Mouse (Mus musculus) layer of hippocampus, adult 18-20 months (tissue): ENCODE data around the gene Hmg20b. TPM values are rescaled to one million over a fixed set of nuclear protein-coding genes. Genes with fewer than 3 reads are reported as not detected.

Experiments used
- DNase-seq, 2 experiments: peaks; one replicate each; pipeline ENCODE4 v3.0.0; 2022; ENCODE audit warnings: low spot score in 2 of 2
- microRNA-seq, 2 experiments: library from miRNA; unstranded; fragments of <30 nt; microRNA quantifications; one replicate each; pipeline ENCODE4 v1.2.0; 2021
- total RNA-seq, 2 experiments: library from RNA; stranded (reverse); gene quantifications; 2 replicates each; pipeline ENCODE4 v1.2.3; 2021

The Hmg20b gene
- total RNA-seq, 2 experiments from 2014 or later: 32.4 to 37.0 TPM

- no peak for DNase-seq
Observed at GRCm38 (mm10) chr10:81306173-81306668, 44.1 kb downstream of the Hmg20b start.

- DNase-seq: no peak
Observed at GRCm38 (mm10) chr10:81305663-81306062, 44.6 kb downstream of the Hmg20b start.

GRCm38 (mm10) chr10:81304597-81305238, 45.6 kb downstream of the Hmg20b start:
- no peak for DNase-seq

GRCm38 (mm10) chr10:81303761-81304160, 46.5 kb downstream of the Hmg20b start:
- DNase-seq: no peak

- DNase-seq: no peak
Observed at GRCm38 (mm10) chr10:81303258-81303657, 47.0 kb downstream of the Hmg20b start.

- DNase-seq: peak; percentile 72 to 74
Observed at GRCm38 (mm10) chr10:81302781-81303218, 47.5 kb downstream of the Hmg20b start.

- no peak for DNase-seq
Observed at GRCm38 (mm10) chr10:81302288-81302687, 48.0 kb downstream of the Hmg20b start.

GRCm38 (mm10) chr10:81301321-81301720, 49.0 kb downstream of the Hmg20b start:
- no peak for DNase-seq

- no peak for DNase-seq
Observed at GRCm38 (mm10) chr10:81300352-81300907, 49.9 kb downstream of the Hmg20b start.

- DNase-seq: no peak
Observed at GRCm38 (mm10) chr10:81299585-81300351, 50.5 kb downstream of the Hmg20b start.

- peak; percentile 59 to 68 for DNase-seq
Observed at GRCm38 (mm10) chr10:81298369-81299100, 51.7 kb downstream of the Hmg20b start.

GRCm38 (mm10) chr10:81297845-81298244, 52.4 kb downstream of the Hmg20b start:
- DNase-seq: no peak

- no peak for DNase-seq
Observed at GRCm38 (mm10) chr10:81297246-81297645, 53.0 kb downstream of the Hmg20b start.

Small RNA genes within 50 kb of the gene (microRNA-seq; reads per million reads assigned to microRNA genes)
- gene Mir6913: 1.7 to 2.5 reads per million in 2 experiments

Other genes starting within 250 kb of the Hmg20b start
- gene Map2k2, start 244.6 kb downstream of the Hmg20b start, total RNA-seq: 100 to 1,000 TPM; 130 to 136 TPM
- 100 to 1,000 TPM; 122 to 126 TPM for gene Zbtb7a, start 215.3 kb downstream of the Hmg20b start, total RNA-seq
- 10 to 100 TPM; 27.5 to 30.8 TPM for gene Pias4, start 182.6 kb downstream of the Hmg20b start, total RNA-seq
- gene Eef2, start 173.8 kb downstream of the Hmg20b start, total RNA-seq: 100 to 1,000 TPM; 907 to 934 TPM
- gene Dapk3, start 167.5 kb downstream of the Hmg20b start, total RNA-seq: 10 to 100 TPM; 71.9 to 76.4 TPM
- gene 4930442H23Rik, start 166.6 kb downstream of the Hmg20b start, total RNA-seq: not detected
- under 1 TPM; 0.23 to 0.27 TPM for gene Nmrk2, start 148.4 kb downstream of the Hmg20b start, total RNA-seq
- gene Atcay, start 119.6 kb downstream of the Hmg20b start, total RNA-seq: 100 to 1,000 TPM; 150 to 155 TPM
- 10 to 100 TPM; 57.6 to 63.6 TPM for gene Zfr2, start 117.3 kb downstream of the Hmg20b start, total RNA-seq
- 100 to 1,000 TPM; 204 to 214 TPM for gene Matk, start 97.5 kb downstream of the Hmg20b start, total RNA-seq
- gene Mrpl54, start 83.5 kb downstream of the Hmg20b start, total RNA-seq: 10 to 100 TPM; 36.9 to 40.4 TPM
- gene Apba3, start 83.5 kb downstream of the Hmg20b start, total RNA-seq: 10 to 100 TPM; 39.3 to 40.9 TPM
- gene Tjp3, start 58.9 kb downstream of the Hmg20b start, total RNA-seq: 1 to 10 TPM in 1 of 2 experiments, under 1 TPM in 1; 0.62 to 1.7 TPM
- 100 to 1,000 TPM; 303 to 304 TPM for gene Pip5k1c, start 57.5 kb downstream of the Hmg20b start, total RNA-seq
- gene Cactin, start 29.4 kb downstream of the Hmg20b start, total RNA-seq: 10 to 100 TPM; 31.1 to 31.2 TPM
- 1 to 10 TPM in 1 of 2 experiments, under 1 TPM in 1; 0.74 to 1.0 TPM for gene Tbxa2r, start 21.7 kb downstream of the Hmg20b start, total RNA-seq
- gene Gipc3, start 7.2 kb downstream of the Hmg20b start, total RNA-seq: 1 to 10 TPM; 1.8 TPM
- 10 to 100 TPM; 42.2 to 44.4 TPM for gene Mfsd12, start 7.0 kb upstream of the Hmg20b start, total RNA-seq
- 1 to 10 TPM; 1.6 to 2.0 TPM for gene 4930404N11Rik, start 15.3 kb upstream of the Hmg20b start, total RNA-seq
- 10 to 100 TPM; 70.8 to 72.5 TPM for gene Fzr1, start 28.0 kb upstream of the Hmg20b start, total RNA-seq
- 10 to 100 TPM; 82.0 to 82.9 TPM for gene Dohh, start 33.9 kb upstream of the Hmg20b start, total RNA-seq
- 1 to 10 TPM; 4.1 to 4.8 TPM for gene Gm48551, start 34.0 kb upstream of the Hmg20b start, total RNA-seq
- gene Gm48552, start 38.5 kb upstream of the Hmg20b start, total RNA-seq: 1 to 10 TPM; 4.2 to 6.9 TPM
- gene Smim24, start 42.6 kb upstream of the Hmg20b start, total RNA-seq: 1 to 10 TPM; 1.8 to 2.4 TPM
- gene Nfic, start 105.2 kb upstream of the Hmg20b start, total RNA-seq: 10 to 100 TPM; 54.2 to 54.7 TPM
- 100 to 1,000 TPM; 268 TPM for gene Celf5, start 132.2 kb upstream of the Hmg20b start, total RNA-seq
- gene Ncln, start 145.9 kb upstream of the Hmg20b start, total RNA-seq: 10 to 100 TPM; 77.5 to 87.4 TPM
- gene S1pr4, start 149.7 kb upstream of the Hmg20b start, total RNA-seq: under 1 TPM; 0.53 to 0.94 TPM
- gene Gna15, start 173.7 kb upstream of the Hmg20b start, total RNA-seq: 1 to 10 TPM; 3.9 to 4.4 TPM
- gene Gna11, start 194.7 kb upstream of the Hmg20b start, total RNA-seq: 100 to 1,000 TPM; 124 to 126 TPM
- 100 to 1,000 TPM; 765 to 778 TPM for gene Aes, start 209.0 kb upstream of the Hmg20b start, total RNA-seq
- gene Tle2, start 224.1 kb upstream of the Hmg20b start, total RNA-seq: 10 to 100 TPM; 31.6 to 31.8 TPM